Mouse (Mus musculus) layer of hippocampus, postnatal 36 days (tissue): ENCODE data around the gene Zfp346. TPM values are rescaled to one million over a fixed set of nuclear protein-coding genes. Genes with fewer than 3 reads are reported as not detected.

Experiments used
- DNase-seq, 2 experiments: peaks; one replicate each; pipeline ENCODE4 v3.0.0; 2022
- total RNA-seq, 2 experiments: library from RNA; stranded (reverse); gene quantifications; 2 replicates each; pipeline ENCODE4 v1.2.3; 2021

Gene Zfp346
- total RNA-seq, 2 experiments from 2014 or later: 36.9 to 45.0 TPM

GRCm38 (mm10) chr13:55152621-55153415, 47.7 kb downstream of the Zfp346 start, which contains the start of gene Fgfr4:
Gene Fgfr4, plus strand, starts transcription at chr13:55152640.
- no peak for DNase-seq

GRCm38 (mm10) chr13:55153951-55154350, 48.8 kb downstream of the Zfp346 start:
- DNase-seq: no peak

GRCm38 (mm10) chr13:55162365-55162764, 57.3 kb downstream of the Zfp346 start:
- DNase-seq: no peak

DNA sequence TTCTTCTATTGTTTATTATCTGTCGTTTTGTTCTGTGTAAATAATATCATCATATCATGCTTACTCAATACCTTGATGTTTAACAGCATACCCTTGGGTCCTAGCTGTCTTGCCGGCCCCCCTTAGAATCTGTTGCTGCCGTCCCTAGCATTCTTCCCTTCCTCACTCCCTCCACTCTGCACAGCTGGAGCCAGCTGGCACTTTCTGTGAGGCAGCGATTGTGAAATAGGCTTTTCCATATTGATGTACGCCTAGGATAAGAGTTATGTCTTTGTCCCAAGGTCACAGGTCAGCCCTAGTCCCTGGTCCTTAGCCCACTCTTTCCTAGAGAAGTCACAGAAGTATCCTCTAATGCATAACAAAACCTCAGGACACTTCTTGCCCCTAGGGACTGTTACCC, 58.4 kb downstream of the Zfp346 start:
- no peak for DNase-seq

DNA sequence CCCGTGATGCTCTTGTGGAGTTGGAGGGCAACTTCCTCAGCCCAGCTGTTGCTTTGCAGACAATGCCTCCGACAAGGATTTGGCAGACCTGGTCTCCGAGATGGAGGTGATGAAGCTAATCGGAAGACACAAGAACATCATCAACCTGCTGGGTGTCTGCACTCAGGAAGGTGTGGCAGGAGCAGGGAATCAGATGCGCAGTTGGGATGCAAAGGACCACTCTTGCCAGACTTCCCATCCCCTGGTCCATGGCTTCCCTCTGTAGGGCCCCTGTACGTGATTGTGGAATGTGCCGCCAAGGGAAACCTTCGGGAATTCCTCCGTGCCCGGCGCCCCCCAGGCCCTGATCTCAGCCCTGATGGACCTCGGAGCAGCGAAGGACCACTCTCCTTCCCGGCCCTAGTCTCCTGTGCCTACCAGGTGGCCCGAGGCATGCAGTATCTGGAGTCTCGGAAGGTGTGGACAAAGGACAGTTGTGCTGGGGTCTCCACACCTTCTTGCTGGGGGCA, 60.8 kb downstream of the Zfp346 start:
- no peak for DNase-seq

GRCm38 (mm10) chr13:55166806-55167725, 62.0 kb downstream of the Zfp346 start:
- no peak for DNase-seq

DNA sequence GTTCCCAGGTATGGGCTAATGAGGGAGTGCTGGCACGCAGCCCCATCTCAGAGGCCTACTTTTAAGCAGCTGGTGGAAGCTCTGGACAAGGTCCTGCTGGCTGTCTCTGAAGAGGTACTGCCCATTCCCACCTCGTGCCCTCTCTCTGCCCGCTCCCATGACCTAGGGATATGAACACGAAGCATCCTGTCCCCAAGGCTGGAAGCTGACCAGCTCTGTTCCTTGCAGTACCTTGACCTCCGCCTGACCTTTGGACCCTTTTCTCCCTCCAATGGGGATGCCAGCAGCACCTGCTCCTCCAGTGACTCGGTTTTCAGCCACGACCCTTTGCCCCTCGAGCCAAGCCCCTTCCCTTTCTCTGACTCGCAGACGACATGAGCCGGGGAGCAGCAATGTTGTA, 62.7 kb downstream of the Zfp346 start:
- no peak for DNase-seq

DNA sequence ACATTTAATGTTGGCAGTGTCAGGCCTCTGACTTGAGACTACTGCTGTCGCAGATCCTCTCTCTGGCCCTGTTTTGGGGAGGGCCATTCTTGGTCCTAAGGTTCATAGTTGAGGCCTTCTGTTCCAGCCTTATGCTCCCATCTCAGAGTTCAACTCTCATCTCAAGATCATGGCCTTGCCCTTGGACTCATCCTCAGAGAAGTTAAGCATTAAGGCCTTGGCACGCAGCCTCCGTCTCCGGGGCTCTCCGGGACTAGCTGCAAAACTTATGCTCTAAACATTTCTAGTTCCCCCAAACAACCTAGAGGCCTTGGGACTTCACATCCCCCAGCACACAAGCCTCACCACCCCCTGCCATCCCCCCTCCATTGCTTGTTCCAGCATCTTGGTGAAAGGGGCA, 63.1 kb downstream of the Zfp346 start:
- no peak for DNase-seq

DNA sequence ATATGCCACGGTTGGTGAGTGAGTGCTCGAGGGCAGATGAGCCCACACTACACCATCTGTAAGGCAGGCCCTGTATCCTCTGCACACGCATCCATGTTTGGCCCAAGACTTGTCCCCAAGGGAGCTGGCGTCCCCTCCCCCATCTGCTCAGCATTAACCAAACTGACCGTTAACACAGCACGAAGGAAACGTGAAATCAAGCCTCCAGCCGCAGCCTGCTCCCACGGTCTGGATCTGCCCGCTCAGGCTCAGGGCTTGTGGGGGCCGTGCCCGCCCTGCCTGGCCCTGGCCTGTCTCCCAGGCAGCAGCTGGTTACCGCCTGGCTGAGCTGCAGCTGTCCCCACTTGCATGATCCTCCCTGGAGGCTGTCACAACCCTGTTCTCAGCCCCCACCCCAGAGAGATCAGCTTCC, 63.9 kb downstream of the Zfp346 start:
- DNase-seq: peak; percentile 59 to 70

DNA sequence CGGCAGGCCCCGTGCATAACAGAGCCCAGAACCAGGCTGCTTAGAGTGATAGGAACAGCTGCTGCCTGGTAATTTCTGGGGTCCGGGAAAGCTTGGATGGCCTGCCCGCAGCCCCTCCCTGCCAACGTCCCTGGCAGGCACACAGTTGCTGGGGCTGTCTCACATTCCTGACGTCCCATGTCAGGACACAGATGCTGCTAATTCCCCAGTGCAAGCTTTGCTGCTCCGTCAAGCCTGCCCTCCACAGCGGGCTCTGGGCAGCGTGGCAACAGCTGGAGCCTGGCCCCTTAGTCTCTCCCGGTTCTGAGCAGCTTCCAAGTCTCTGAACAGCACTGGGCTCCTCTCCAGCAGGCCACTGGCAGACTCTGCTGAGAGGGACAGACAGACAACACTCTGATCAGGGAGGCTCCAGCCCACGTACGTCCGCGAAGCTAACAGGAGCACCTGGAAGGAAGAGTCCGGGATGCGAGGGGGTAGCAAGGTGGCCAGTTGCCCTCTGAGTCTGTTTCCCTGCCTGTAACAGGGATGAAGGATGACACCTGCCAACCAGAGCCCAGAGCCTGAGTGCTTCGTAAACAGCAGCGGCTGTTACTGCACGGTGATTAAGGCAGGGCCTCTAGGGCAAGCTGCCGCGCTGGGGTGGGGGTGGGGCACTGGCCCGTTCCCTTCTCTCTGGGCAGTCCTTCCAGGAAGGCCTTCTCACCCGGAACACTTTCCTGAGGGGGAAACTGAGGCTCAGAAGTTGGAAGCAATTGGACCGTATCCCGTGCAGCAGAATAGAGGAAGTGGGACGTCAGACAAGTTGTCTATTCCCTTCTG, 66.6 kb downstream of the Zfp346 start:
- peak; percentile 64 to 67 for DNase-seq

DNA sequence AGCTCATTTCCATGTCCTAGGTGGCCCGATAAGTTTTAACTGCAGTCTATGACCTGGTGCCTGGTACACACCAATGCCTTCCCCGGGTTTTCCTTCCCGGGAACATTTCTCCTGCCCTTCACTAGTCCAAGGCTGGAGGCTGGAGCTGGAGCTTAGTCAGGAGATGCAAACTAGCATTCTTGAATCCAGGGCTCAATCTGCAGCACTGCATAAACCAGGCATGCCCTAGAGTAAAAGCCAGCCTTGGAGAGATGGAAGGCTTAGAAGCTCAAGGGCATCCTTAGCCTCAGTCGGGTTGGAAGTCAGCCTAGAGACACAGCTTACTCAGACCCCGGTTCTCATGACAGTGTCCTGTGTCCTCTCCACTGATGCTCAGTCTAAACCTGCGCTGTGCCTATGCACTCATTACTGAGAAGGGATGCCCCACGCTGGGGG, 67.2 kb downstream of the Zfp346 start:
- no peak for DNase-seq

DNA sequence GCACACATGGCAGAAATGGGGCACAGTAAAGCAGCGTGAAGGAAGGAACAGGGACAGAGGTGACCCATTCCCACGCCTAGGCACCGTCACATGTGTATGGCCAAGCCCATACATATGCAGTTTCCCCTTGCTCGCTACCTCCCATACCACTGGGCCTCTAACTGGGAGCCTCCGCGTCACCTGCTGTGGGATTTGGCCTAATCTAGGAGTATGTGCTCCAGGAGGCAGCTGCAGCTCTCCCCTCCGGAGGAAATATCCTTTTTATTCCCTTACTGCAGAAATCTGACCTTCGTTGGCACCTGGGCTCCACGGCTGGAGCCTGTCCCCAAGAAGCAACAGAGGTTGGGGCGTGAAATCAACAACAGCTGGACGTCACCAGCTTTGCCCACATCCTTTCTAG, 69.2 kb downstream of the Zfp346 start:
- DNase-seq: no peak

GRCm38 (mm10) chr13:55176265-55176664, 71.2 kb downstream of the Zfp346 start:
- no peak for DNase-seq

DNA sequence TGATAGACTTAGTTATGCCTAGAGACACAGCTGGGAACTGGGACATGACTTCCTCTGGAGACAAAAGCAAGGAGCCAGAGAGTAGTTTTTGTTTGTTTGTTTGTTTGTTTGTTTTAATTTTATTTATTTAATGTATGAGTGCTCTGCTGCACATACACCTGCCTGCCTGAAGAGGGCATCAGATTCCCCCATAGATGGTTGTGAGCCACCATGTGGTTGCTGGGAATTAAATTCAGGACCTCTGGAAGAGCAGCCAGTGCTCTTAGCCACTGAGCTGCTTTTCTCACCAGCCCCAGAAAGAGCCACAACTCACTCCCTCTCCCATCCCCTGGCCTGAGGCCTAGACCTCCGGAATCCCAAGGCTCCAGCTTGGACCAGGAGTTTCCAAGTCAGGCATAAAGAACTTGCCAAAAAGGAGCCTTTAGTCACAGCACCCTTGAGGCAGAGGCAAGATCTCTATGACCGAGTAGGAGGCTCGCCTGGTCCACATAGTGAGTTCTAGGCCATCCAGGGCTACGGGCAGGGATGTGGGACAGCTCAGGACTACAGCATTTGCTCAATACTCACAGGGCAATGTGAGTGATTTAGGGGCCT, 72.9 kb downstream of the Zfp346 start:
- no peak for DNase-seq

- DNase-seq: peak; percentile 74 to 76
These were observed 73.4 kb downstream of the Zfp346 start for GRCm38 (mm10) chr13:55178556-55178955.

- DNase-seq: no peak
These were observed 74.5 kb downstream of the Zfp346 start for GRCm38 (mm10) chr13:55179591-55179990.

GRCm38 (mm10) chr13:55181786-55182172, 76.7 kb downstream of the Zfp346 start:
- no peak for DNase-seq

GRCm38 (mm10) chr13:55182173-55182894, 77.2 kb downstream of the Zfp346 start:
- DNase-seq: peak; percentile 44 to 57

DNA sequence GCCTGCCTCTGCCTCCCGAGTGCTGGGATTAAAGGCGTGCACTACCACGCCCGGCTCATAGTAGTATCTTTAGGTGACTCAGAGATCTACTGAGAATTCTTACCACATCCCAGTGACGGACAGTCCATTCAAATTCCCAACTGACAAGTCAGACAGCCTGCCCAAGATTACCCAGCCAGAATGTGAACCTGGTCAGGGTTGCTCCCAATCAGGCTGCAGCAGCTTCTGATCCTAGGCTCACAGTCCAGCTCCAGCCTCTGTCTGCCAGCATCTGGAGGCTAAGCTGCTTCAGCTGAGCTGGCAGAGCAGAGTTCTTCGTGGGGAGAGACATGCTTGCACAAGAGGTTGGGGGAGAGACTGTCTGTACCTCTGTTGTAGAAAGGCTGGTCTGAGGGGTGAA, 78.3 kb downstream of the Zfp346 start:
- no peak for DNase-seq
